In genomic region chr15:89127364-89127940, GRCm38 (mm10) we compare ENCODE assay signal across 8 mouse cellular contexts. TPM values are rescaled to one million over a fixed set of nuclear protein-coding genes. Genes with fewer than 3 reads are reported as not detected.
DNase-seq lines count a peak whose midpoint lies in the region; ATAC-seq and TF ChIP-seq lines count a peak whose summit lies in the region.

No protein-coding gene starts in this region.

- 84% methylated on average over 8 of the region's 8 CpGs for WGBS in heart, embryonic 16.5 days
- 67% methylated on average over 8 of the region's 8 CpGs for WGBS in liver, postnatal 0 days (ENCODE audit: insufficient replicate concordance)

- in situ Hi-C loops in CH12.LX (cut with MboI; ENCODE audit: low pct_ligation_motif_present, low pct_unique_long_range_greater_than_20kb, low sequenced_read_pairs), result loop anchor here (5.0 kb wide), 1 partner anchor 80 kb away; no protein-coding TSS in a partner anchor

- peak overlapping the region; percentile 96 for H3K27ac ChIP-seq in gastrocnemius, adult 2 months
- H3K27ac ChIP-seq in CH12.LX (ENCODE audit: insufficient read depth, low read depth), result no peak overlapping the region
- no peak overlapping the region for H3K27ac ChIP-seq in heart, embryonic 16.5 days (ENCODE audit: low read length)
- no peak overlapping the region for H3K27ac ChIP-seq in liver, postnatal 0 days (ENCODE audit: low read depth)

- ATAC-seq in heart, embryonic 16.5 days (replicated peaks; ENCODE audit: extremely low read depth, insufficient read depth, low FRiP score), result no peak
- no peak for ATAC-seq in liver, postnatal 0 days
- no peak for ATAC-seq in activated CD4-positive, CD25-positive, alpha-beta regulatory T cell, adult 4 months

- intact Hi-C loops in gastrocnemius, adult 2 months (cut with DNase I), result loop anchor here (5.0 kb wide), 1 partner anchor 85 kb away; the partner anchor contains the start of gene Ppp6r2
- intact Hi-C loops in left cerebral cortex, postnatal 10 days (cut with DNase I), result loop anchor here (5.0 kb wide), 2 partner anchors 55 to 85 kb away; partner anchors contain the start of genes Plxnb2 and Ppp6r2
- intact Hi-C loops in left cerebral cortex, postnatal 25 days (cut with DNase I), result no loop called here

- peaks cover 20% of the 10 kb centered on the region for H3K27me3 ChIP-seq in CH12.LX (replicated peaks)
- H3K27me3 ChIP-seq in heart, embryonic 16.5 days (ENCODE audit: control insufficient read depth, insufficient read depth, low read length), result no peaks in the 10 kb centered on the region
- H3K27me3 ChIP-seq in liver, postnatal 0 days (ENCODE audit: insufficient read depth, low read length), result no peaks in the 10 kb centered on the region

- no peak for TF ChIP-seq EP300 in CH12.LX (IDR thresholded peaks at IDR 0.05; ENCODE audit: low read length)
- no peak for TF ChIP-seq EP300 in liver, postnatal 0 days (IDR thresholded peaks at IDR 0.05; ENCODE audit: low read depth)

- peaks cover 4% of the 10 kb centered on the region for H3K79me2 ChIP-seq in CH12.LX (replicated peaks; ENCODE audit: control insufficient read depth, extremely low read depth, insufficient read depth, poor library complexity, severe bottlenecking)

- dilution Hi-C loops in CH12.LX (cut with MboI; ENCODE audit: extremely low pct_ligation_motif_present, extremely low pct_unique_long_range_greater_than_20kb, low sequenced_read_pairs), result no loop called here

- TF ChIP-seq POLR2A in CH12.LX (IDR thresholded peaks at IDR 0.05; ENCODE audit: low read depth, low read length), result no peak

- peak overlapping the region; percentile 68 for H3K4me2 ChIP-seq in CH12.LX (ENCODE audit: insufficient read depth, low read depth, poor library complexity, severe bottlenecking)
- peak overlapping the region; percentile 89 for H3K4me2 ChIP-seq in heart, embryonic 16.5 days (ENCODE audit: low read depth, low read length)
- H3K4me2 ChIP-seq in liver, postnatal 0 days (ENCODE audit: low read depth, low read length), result peak overlapping the region; percentile 81

- H3K4me3 ChIP-seq in gastrocnemius, adult 2 months, result peak overlapping the region; percentile 91
- H3K4me3 ChIP-seq in CH12.LX (replicated peaks in 1 of 3; ENCODE audit: low read depth in 2 of 3, low read length in 2 of 3, poor library complexity in 1 of 3), result peak overlapping the region; percentile 60 to 80 (median 69)
- H3K4me3 ChIP-seq in heart, embryonic 16.5 days (ENCODE audit: low read length), result peak overlapping the region; percentile 74
- no peak overlapping the region for H3K4me3 ChIP-seq in liver, postnatal 0 days (ENCODE audit: low read depth, low read length)

- no peak for TF ChIP-seq RAD21 in CH12.LX (IDR thresholded peaks at IDR 0.05; ENCODE audit: low read depth, low read length)

- TF ChIP-seq CTCF in gastrocnemius, adult 2 months (IDR thresholded peaks at IDR 0.05), result no peak
- no peak for TF ChIP-seq CTCF in CH12.LX (conservative IDR thresholded peaks at IDR 0.05 in 1 of 2, IDR thresholded peaks at IDR 0.05 in 1 of 2; ENCODE audit: low read depth in 2 of 2, low read length in 2 of 2)
- no peak for TF ChIP-seq CTCF in liver, postnatal 0 days (IDR thresholded peaks at IDR 0.05; ENCODE audit: low read depth)

- peaks cover 21 to 54% of the 10 kb centered on the region in 2 experiments for H3K4me1 ChIP-seq in CH12.LX (ENCODE audit: control insufficient read depth in 1 of 2, insufficient read depth in 2 of 2)
- H3K4me1 ChIP-seq in heart, embryonic 16.5 days (ENCODE audit: control insufficient read depth, insufficient read depth, low read length), result peaks cover 18% of the 10 kb centered on the region
- peaks cover 24% of the 10 kb centered on the region for H3K4me1 ChIP-seq in liver, postnatal 0 days (ENCODE audit: insufficient read depth)

- DNase-seq in gastrocnemius, adult 2 months, result peak; percentile 32
- no peak for DNase-seq in gastrocnemius, postnatal 25 days
- no peak for DNase-seq in CH12.LX (ENCODE audit: extremely low read depth)
- no peak for DNase-seq in liver, postnatal 0 days
- DNase-seq in left cerebral cortex, postnatal 10 days (ENCODE audit: extremely low spot score in 1 of 2, low spot score in 2 of 2), result no peak
- DNase-seq in left cerebral cortex, postnatal 25 days (ENCODE audit: low spot score in 2 of 2), result no peak

- no peak overlapping the region; the same call in 1 of the 2 replicates for H3K9ac ChIP-seq in CH12.LX (ENCODE audit: insufficient read depth, low read depth)
- peak overlapping the region; percentile 80 for H3K9ac ChIP-seq in heart, embryonic 16.5 days (ENCODE audit: low read length)
- H3K9ac ChIP-seq in liver, postnatal 0 days (replicated peaks), result peak overlapping the region; percentile 55

- H3K36me3 ChIP-seq in CH12.LX (replicated peaks in 1 of 2; ENCODE audit: control insufficient read depth in 1 of 2, insufficient read depth in 1 of 2, low read length in 1 of 2), result peaks cover 9 to 37% of the 10 kb centered on the region in 2 experiments
- peaks cover 3% of the 10 kb centered on the region; the same call in 1 of the 2 replicates for H3K36me3 ChIP-seq in heart, embryonic 16.5 days (ENCODE audit: control insufficient read depth, insufficient read depth)
- H3K36me3 ChIP-seq in liver, postnatal 0 days (replicated peaks; ENCODE audit: insufficient read depth, low read length), result no peaks in the 10 kb centered on the region

- H3K9me3 ChIP-seq in CH12.LX (replicated peaks; ENCODE audit: low read length), result no peaks in the 10 kb centered on the region
- H3K9me3 ChIP-seq in heart, embryonic 16.5 days (replicated peaks; ENCODE audit: control insufficient read depth, low read length), result no peaks in the 10 kb centered on the region
- no peaks in the 10 kb centered on the region for H3K9me3 ChIP-seq in liver, postnatal 0 days (ENCODE audit: low read length)

TF ChIP-seq in CH12.LX, 34 proteins besides CTCF, POLR2A, EP300 and RAD21 (continues in another document):
- no peak for TF ChIP-seq IRF4 (IDR thresholded peaks at IDR 0.05; ENCODE audit: low read depth, low read length)

RNA-seq across cellular contexts. Expression of gene Hdac10, which starts 1.0 kb away (rescaled TPM):
- 1 to 10 TPM; 5.9 to 6.4 TPM for total RNA-seq in gastrocnemius, adult 2 months (2021)
- 1 to 10 TPM; 5.3 to 6.5 TPM for total RNA-seq in gastrocnemius, postnatal 25 days (2021)
- total RNA-seq in CH12.LX (2012; rRNA removed) (14.1 and 17.7 TPM in 2 replicates), CH12.LX (2014; rRNA removed) (9.5 TPM in 2 replicates)
- 8.2 and 8.5 TPM in 2 replicates for polyA plus RNA-seq in CH12.LX (2012; ENCODE audit: insufficient read length, low read depth)
- polyA plus RNA-seq in heart, embryonic 16.5 days (2015; fragmentation: Nextera tagmentation; extraction: Ambion mirVana), result 16.4 and 19.7 TPM in 2 replicates
- 4.9 and 6.3 TPM in 2 replicates for polyA plus RNA-seq in liver, postnatal 0 days (2015; fragmentation: Nextera tagmentation; extraction: Ambion mirVana)
- 10 to 100 TPM; 14.3 to 16.1 TPM for polyA plus RNA-seq in activated CD4-positive, CD25-positive, alpha-beta regulatory T cell, adult 4 months (2017; shearing (Covaris generic))
- 10 to 100 TPM; 18.1 to 19.3 TPM for total RNA-seq in left cerebral cortex, postnatal 10 days (2021)
- total RNA-seq in left cerebral cortex, postnatal 25 days (2021), result 10 to 100 TPM; 13.1 to 13.3 TPM

RNA-seq across cellular contexts. Expression of gene Tubgcp6, which starts 4.5 kb away (rescaled TPM):
- 1 to 10 TPM; 6.8 to 8.4 TPM for total RNA-seq in gastrocnemius, adult 2 months (2021)
- 1 to 10 TPM; 6.5 to 8.4 TPM for total RNA-seq in gastrocnemius, postnatal 25 days (2021)
- total RNA-seq in CH12.LX (2012; rRNA removed), result 16.7 and 17.0 TPM in 2 replicates
- total RNA-seq in CH12.LX (2014; rRNA removed), result 11.3 and 13.3 TPM in 2 replicates
- polyA plus RNA-seq in CH12.LX (2012; ENCODE audit: insufficient read length, low read depth), result 10.6 and 12.7 TPM in 2 replicates
- polyA plus RNA-seq in heart, embryonic 16.5 days (2015; fragmentation: Nextera tagmentation; extraction: Ambion mirVana), result 9.1 and 9.8 TPM in 2 replicates
- polyA plus RNA-seq in liver, postnatal 0 days (2015; fragmentation: Nextera tagmentation; extraction: Ambion mirVana), result 3.1 and 3.3 TPM in 2 replicates
- polyA plus RNA-seq in activated CD4-positive, CD25-positive, alpha-beta regulatory T cell, adult 4 months (2017; shearing (Covaris generic)), result 10 to 100 TPM; 12.6 to 13.2 TPM
- 10 to 100 TPM; 26.3 to 30.3 TPM for total RNA-seq in left cerebral cortex, postnatal 10 days (2021)
- 10 to 100 TPM; 26.3 to 27.7 TPM for total RNA-seq in left cerebral cortex, postnatal 25 days (2021)

RNA-seq across cellular contexts. Expression of gene Mapk12, which starts 13.1 kb away (rescaled TPM):
- 100 to 1,000 TPM; 128 TPM for total RNA-seq in gastrocnemius, adult 2 months (2021)
- total RNA-seq in gastrocnemius, postnatal 25 days (2021), result 100 to 1,000 TPM; 140 to 157 TPM
- total RNA-seq in CH12.LX (2012; rRNA removed) (0.17 and 0.21 TPM in 2 replicates), CH12.LX (2014; rRNA removed) (not detected in 2 replicates)
- 0.14 TPM in 1 of 2 replicates, not detected in the other for polyA plus RNA-seq in CH12.LX (2012; ENCODE audit: insufficient read length, low read depth)
- polyA plus RNA-seq in heart, embryonic 16.5 days (2015; fragmentation: Nextera tagmentation; extraction: Ambion mirVana), result 17.7 and 18.4 TPM in 2 replicates
- polyA plus RNA-seq in liver, postnatal 0 days (2015; fragmentation: Nextera tagmentation; extraction: Ambion mirVana), result 2.1 and 2.4 TPM in 2 replicates
- 1 to 10 TPM; 1.1 to 2.1 TPM for polyA plus RNA-seq in activated CD4-positive, CD25-positive, alpha-beta regulatory T cell, adult 4 months (2017; shearing (Covaris generic))
- total RNA-seq in left cerebral cortex, postnatal 10 days (2021), result 1 to 10 TPM; 5.0 to 5.3 TPM
- total RNA-seq in left cerebral cortex, postnatal 25 days (2021), result 1 to 10 TPM; 5.9 to 7.6 TPM

RNA-seq across cellular contexts. Expression of gene Mapk11, which starts 22.0 kb away (rescaled TPM):
- 1 to 10 TPM; 1.0 to 1.1 TPM for total RNA-seq in gastrocnemius, adult 2 months (2021)
- total RNA-seq in gastrocnemius, postnatal 25 days (2021), result 1 to 10 TPM in 1 of 2 experiments, under 1 TPM in 1; 0.67 to 2.1 TPM
- total RNA-seq in CH12.LX (2012; rRNA removed), result 7.4 and 11.4 TPM in 2 replicates
- 3.5 and 3.9 TPM in 2 replicates for total RNA-seq in CH12.LX (2014; rRNA removed)
- polyA plus RNA-seq in CH12.LX (2012; ENCODE audit: insufficient read length, low read depth), result 5.2 and 5.3 TPM in 2 replicates
- polyA plus RNA-seq in heart, embryonic 16.5 days (2015; fragmentation: Nextera tagmentation; extraction: Ambion mirVana), result 3.6 and 4.1 TPM in 2 replicates
- 0.66 and 0.81 TPM in 2 replicates for polyA plus RNA-seq in liver, postnatal 0 days (2015; fragmentation: Nextera tagmentation; extraction: Ambion mirVana)
- 10 to 100 TPM; 21.2 to 22.5 TPM for polyA plus RNA-seq in activated CD4-positive, CD25-positive, alpha-beta regulatory T cell, adult 4 months (2017; shearing (Covaris generic))
- total RNA-seq in left cerebral cortex, postnatal 10 days (2021), result 10 to 100 TPM; 24.7 to 28.2 TPM
- 10 to 100 TPM; 47.1 to 51.1 TPM for total RNA-seq in left cerebral cortex, postnatal 25 days (2021)

RNA-seq across cellular contexts. Expression of gene Selenoo, which starts 38.6 kb away (rescaled TPM):
- 10 to 100 TPM; 13.8 to 15.6 TPM for total RNA-seq in gastrocnemius, adult 2 months (2021)
- 10 to 100 TPM; 12.2 to 12.7 TPM for total RNA-seq in gastrocnemius, postnatal 25 days (2021)
- total RNA-seq in CH12.LX (2012; rRNA removed) (6.5 and 11.7 TPM in 2 replicates), CH12.LX (2014; rRNA removed) (8.0 and 8.7 TPM in 2 replicates)
- polyA plus RNA-seq in CH12.LX (2012; ENCODE audit: insufficient read length, low read depth), result 2.3 and 3.7 TPM in 2 replicates
- polyA plus RNA-seq in heart, embryonic 16.5 days (2015; fragmentation: Nextera tagmentation; extraction: Ambion mirVana), result 11.0 and 14.0 TPM in 2 replicates
- 14.3 and 14.7 TPM in 2 replicates for polyA plus RNA-seq in liver, postnatal 0 days (2015; fragmentation: Nextera tagmentation; extraction: Ambion mirVana)
- polyA plus RNA-seq in activated CD4-positive, CD25-positive, alpha-beta regulatory T cell, adult 4 months (2017; shearing (Covaris generic)), result 1 to 10 TPM; 8.8 to 9.1 TPM
- 10 to 100 TPM; 19.1 to 20.6 TPM for total RNA-seq in left cerebral cortex, postnatal 10 days (2021)
- 10 to 100 TPM; 18.9 to 20.6 TPM for total RNA-seq in left cerebral cortex, postnatal 25 days (2021)

Comparison
In these comparisons a context has a peak if more than half of its experiments do, and no peak if none do; other contexts are left out.
1. RNA of gene Mapk12, which starts 13.1 kb away (total RNA-seq): 140 to 157 TPM in gastrocnemius, postnatal 25 days and 128 TPM in gastrocnemius, adult 2 months; 5.9 to 7.6 TPM in left cerebral cortex, postnatal 25 days, 5.0 to 5.3 TPM in left cerebral cortex, postnatal 10 days and 0.17 to 0.21 TPM in CH12.LX; every median in the first group is over 10 times any median in the second.
2. Peak in every context shown above with its lines, with median percentiles within 50 percentile points of each other: H3K4me2 ChIP-seq.